Mouse (Mus musculus): ENCODE measurements at regions not wholly inside any gene's neighbourhood (a gene's known extent, or its start where the extent isn't known, plus 50 kb on each side); places are given as distances from the start of the nearest gene placed in this dataset.

- DNase-seq = no peak
- Histone ChIP-seq H3K27me3 (ENCODE audit: control insufficient read depth, insufficient read depth, low read length) (no peaks in the 10 kb centered on the region; the same call in 1 of the 2 replicates), H3K4me3 (replicated peaks; ENCODE audit: insufficient read depth, low read depth, low read length) (no peak overlapping the region), H3K4me1 (ENCODE audit: control insufficient read depth, insufficient read depth, low read length) (no peaks in the 10 kb centered on the region), H3K27ac (ENCODE audit: insufficient read depth, low read length) (no peak overlapping the region)
- WGBS = 51% methylated on average over 16 of the region's 16 CpGs
- no peak for TF ChIP-seq POLR2A (IDR thresholded peaks at IDR 0.05; ENCODE audit: borderline replicate concordance, insufficient read depth, low read length)
- TF ChIP-seq CTCF (IDR thresholded peaks at IDR 0.05; ENCODE audit: borderline replicate concordance, insufficient read depth, low read depth, low read length) = no peak
These were observed 296.3 kb upstream of the Gm4791 start for GRCm38 (mm10) chr9:46702053-46702900.

GRCm38 (mm10) chr9:46696171-46696570 is 302.4 kb upstream of the Gm4791 start:
- 86% methylated on average over 2 of the region's 2 CpGs for WGBS
- TF ChIP-seq CTCF (IDR thresholded peaks at IDR 0.05; ENCODE audit: borderline replicate concordance, insufficient read depth, low read depth, low read length) = no peak
- no peak overlapping the region for H3K4me3 ChIP-seq (replicated peaks; ENCODE audit: insufficient read depth, low read depth, low read length)

GRCm38 (mm10) chr9:46689331-46689730 is 309.2 kb upstream of the Gm4791 start:
- DNase-seq = no peak
- no peak overlapping the region for H3K4me3 ChIP-seq (replicated peaks; ENCODE audit: insufficient read depth, low read depth, low read length)
- 48% methylated on average over 5 of the region's 5 CpGs for WGBS
- no peak for TF ChIP-seq CTCF (IDR thresholded peaks at IDR 0.05; ENCODE audit: borderline replicate concordance, insufficient read depth, low read depth, low read length)
- no peak for TF ChIP-seq POLR2A (IDR thresholded peaks at IDR 0.05; ENCODE audit: borderline replicate concordance, insufficient read depth, low read length)
- no peaks in the 10 kb centered on the region for H3K27me3 ChIP-seq (ENCODE audit: control insufficient read depth, insufficient read depth, low read length)
- no peak overlapping the region for H3K27ac ChIP-seq (ENCODE audit: insufficient read depth, low read length)
- H3K4me1 ChIP-seq (ENCODE audit: control insufficient read depth, insufficient read depth, low read length) = no peaks in the 10 kb centered on the region

More at GRCm38 (mm10) chr9:46696171-46696570, 302.4 kb upstream of the Gm4791 start:
- Histone ChIP-seq H3K4me1 (ENCODE audit: control insufficient read depth, insufficient read depth, low read length) (no peaks in the 10 kb centered on the region), H3K27ac (ENCODE audit: insufficient read depth, low read length) (no peak overlapping the region), H3K27me3 (ENCODE audit: control insufficient read depth, insufficient read depth, low read length) (no peaks in the 10 kb centered on the region)
- DNase-seq = no peak

DNA sequence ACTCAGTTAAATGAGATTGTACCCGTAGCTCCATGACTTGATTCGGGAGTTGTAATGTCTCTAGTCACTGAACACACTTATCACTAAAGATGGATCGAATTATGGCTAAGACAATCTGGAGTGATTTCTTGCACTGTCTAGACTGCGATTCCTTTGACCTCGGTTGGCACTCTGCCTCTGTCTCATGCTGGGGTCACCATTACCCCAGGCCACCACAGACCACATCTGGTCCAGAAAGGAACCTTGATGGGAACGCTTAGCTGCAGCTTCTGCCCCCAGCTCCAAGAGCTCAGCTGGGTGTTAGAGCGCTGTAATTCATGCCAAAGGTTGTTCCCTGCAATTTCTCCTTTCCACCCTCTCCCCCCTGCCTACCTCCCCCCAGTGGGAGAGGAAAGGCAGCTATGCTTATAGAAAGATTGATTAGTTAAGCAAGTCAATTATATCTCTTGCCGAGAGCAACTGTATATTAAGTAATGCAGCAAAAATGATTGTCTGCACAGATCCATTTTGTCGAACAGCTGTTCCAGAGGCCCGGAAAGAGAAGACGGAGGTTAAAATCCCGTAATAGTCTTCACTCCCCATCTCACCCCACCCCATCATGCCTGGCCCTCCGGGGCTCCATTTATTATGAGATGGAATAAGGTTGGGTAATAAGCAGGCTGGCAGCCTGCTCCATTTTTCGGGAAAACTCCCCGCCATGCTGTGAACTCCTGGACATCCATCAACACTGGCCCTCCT is 314.3 kb upstream of the Gm4791 start:
- Histone ChIP-seq H3K4me1 (ENCODE audit: control insufficient read depth, insufficient read depth, low read length) (no peaks in the 10 kb centered on the region), H3K27me3 (ENCODE audit: control insufficient read depth, insufficient read depth, low read length) (no peaks in the 10 kb centered on the region), H3K27ac (ENCODE audit: insufficient read depth, low read length) (no peak overlapping the region), H3K4me3 (replicated peaks; ENCODE audit: insufficient read depth, low read depth, low read length) (no peak overlapping the region)
- WGBS = 78% methylated on average over 15 of the region's 15 CpGs
- no peak for TF ChIP-seq POLR2A (IDR thresholded peaks at IDR 0.05; ENCODE audit: borderline replicate concordance, insufficient read depth, low read length)
- TF ChIP-seq CTCF (IDR thresholded peaks at IDR 0.05; ENCODE audit: borderline replicate concordance, insufficient read depth, low read depth, low read length) = no peak
- no peak for DNase-seq

DNA sequence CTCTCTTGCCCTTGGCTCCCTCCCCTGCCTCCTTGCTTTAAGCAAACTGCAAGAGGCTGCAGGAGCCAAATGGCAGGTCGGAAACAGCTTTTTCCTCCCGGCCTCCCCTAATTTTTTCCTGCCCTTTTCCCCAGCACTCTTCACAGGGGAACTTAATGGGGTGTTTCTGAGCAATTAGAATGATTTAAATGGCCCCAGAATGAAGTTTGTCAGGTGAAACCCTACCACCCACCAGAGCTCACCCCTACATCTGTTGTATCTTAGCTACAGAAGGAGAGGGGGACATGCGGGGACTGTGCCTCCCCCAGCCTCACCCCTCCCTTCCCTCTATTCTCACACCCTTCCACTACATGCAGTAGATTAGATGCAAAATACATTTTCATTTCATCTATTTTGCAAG is 326.5 kb upstream of the Gm4791 start:
- Histone ChIP-seq H3K27me3 (ENCODE audit: control insufficient read depth, insufficient read depth, low read length) (no peaks in the 10 kb centered on the region), H3K27ac (ENCODE audit: insufficient read depth, low read length) (no peak overlapping the region), H3K4me3 (replicated peaks; ENCODE audit: insufficient read depth, low read depth, low read length) (no peak overlapping the region), H3K4me1 (ENCODE audit: control insufficient read depth, insufficient read depth, low read length) (no peaks in the 10 kb centered on the region)
- WGBS = 64% methylated on average over 3 of the region's 3 CpGs
- no peak for TF ChIP-seq POLR2A (IDR thresholded peaks at IDR 0.05; ENCODE audit: borderline replicate concordance, insufficient read depth, low read length)
- no peak for DNase-seq

- 95% methylated on average over 8 of the region's 8 CpGs for WGBS
- no peak for DNase-seq
- Histone ChIP-seq H3K4me1 (ENCODE audit: control insufficient read depth, insufficient read depth, low read length) (no peaks in the 10 kb centered on the region), H3K27me3 (ENCODE audit: control insufficient read depth, insufficient read depth, low read length) (no peaks in the 10 kb centered on the region), H3K4me3 (replicated peaks; ENCODE audit: insufficient read depth, low read depth, low read length) (no peak overlapping the region), H3K27ac (ENCODE audit: insufficient read depth, low read length) (no peak overlapping the region)
- TF ChIP-seq CTCF (IDR thresholded peaks at IDR 0.05; ENCODE audit: borderline replicate concordance, insufficient read depth, low read depth, low read length) (no peak), POLR2A (IDR thresholded peaks at IDR 0.05; ENCODE audit: borderline replicate concordance, insufficient read depth, low read length) (no peak)
These were observed 334.6 kb upstream of the 4931429L15Rik start for GRCm38 (mm10) chr9:46654422-46654821.

GRCm38 (mm10) chr9:46647238-46647922 is 327.6 kb upstream of the 4931429L15Rik start:
- no peak for TF ChIP-seq POLR2A (IDR thresholded peaks at IDR 0.05; ENCODE audit: borderline replicate concordance, insufficient read depth, low read length)
- TF ChIP-seq CTCF (IDR thresholded peaks at IDR 0.05; ENCODE audit: borderline replicate concordance, insufficient read depth, low read depth, low read length) = no peak
- no peak for DNase-seq
- H3K27me3 ChIP-seq (ENCODE audit: control insufficient read depth, insufficient read depth, low read length) = no peaks in the 10 kb centered on the region
- 57% methylated on average over 9 of the region's 9 CpGs for WGBS
- H3K4me3 ChIP-seq (replicated peaks; ENCODE audit: insufficient read depth, low read depth, low read length) = no peak overlapping the region
- no peaks in the 10 kb centered on the region; the same call in 1 of the 2 replicates for H3K4me1 ChIP-seq (ENCODE audit: control insufficient read depth, insufficient read depth, low read length)
- no peak overlapping the region for H3K27ac ChIP-seq (ENCODE audit: insufficient read depth, low read length)

All from cerebellum, adult 2 months (tissue).